Mouse (Mus musculus): ENCODE measurements around the gene Ctc1. TPM values are rescaled to one million over a fixed set of nuclear protein-coding genes. Genes with fewer than 3 reads are reported as not detected.
A peak's percentile ranks its signal among the peaks of the same experiment; 100 is the strongest.
"Not testable (repeated sequence)": the region's sequence is repeated elsewhere in the genome, so short reads cannot be mapped to it uniquely, and the experiment has no call there.

Gene Ctc1
- 10 to 100 TPM; 48.1 to 49.2 TPM for total RNA-seq (2021)

- peak; percentile 87 to 94 for DNase-seq (ENCODE audit: extremely low spot score in 1 of 2, low spot score in 2 of 2)
- intact Hi-C loops (cut with DNase I): no loop called here
Measured at GRCm38 (mm10) chr11:69015644-69016441, at the start of gene Ctc1. Gene Ctc1, plus strand, starts transcription at chr11:69015911.

- intact Hi-C loops (cut with DNase I): no loop called here
- no peak for DNase-seq (ENCODE audit: extremely low spot score in 1 of 2, low spot score in 2 of 2)
Measured at GRCm38 (mm10) chr11:68966554-68966953, 49.2 kb upstream of the Ctc1 start.

GRCm38 (mm10) chr11:68967337-68968282, 48.1 kb upstream of the Ctc1 start, which contains the start of gene Slc25a35:
Gene Slc25a35, plus strand, starts transcription at chr11:68968131.
- intact Hi-C loops (cut with DNase I): no loop called here
- DNase-seq (ENCODE audit: extremely low spot score in 1 of 2, low spot score in 2 of 2): peak; percentile 91 to 94

GRCm38 (mm10) chr11:68968752-68969151, 47.0 kb upstream of the Ctc1 start:
- intact Hi-C loops (cut with DNase I): no loop called here
- DNase-seq (ENCODE audit: extremely low spot score in 1 of 2, low spot score in 2 of 2): peak in 1 of 2 experiments; percentile 28

GRCm38 (mm10) chr11:68970232-68970631, 45.5 kb upstream of the Ctc1 start:
- intact Hi-C loops (cut with DNase I): no loop called here
- DNase-seq (ENCODE audit: extremely low spot score in 1 of 2, low spot score in 2 of 2): peak in 1 of 2 experiments; percentile 69

- peak; percentile 76 to 90 for DNase-seq (ENCODE audit: extremely low spot score in 1 of 2, low spot score in 2 of 2)
- intact Hi-C loops (cut with DNase I): not testable (repeated sequence)
Measured at GRCm38 (mm10) chr11:68973250-68974058, 42.3 kb upstream of the Ctc1 start.

- intact Hi-C loops (cut with DNase I): no loop called here
- no peak for DNase-seq (ENCODE audit: extremely low spot score in 1 of 2, low spot score in 2 of 2)
Measured at GRCm38 (mm10) chr11:68974059-68974450, 41.7 kb upstream of the Ctc1 start.

- no peak for DNase-seq (ENCODE audit: extremely low spot score in 1 of 2, low spot score in 2 of 2)
Measured at GRCm38 (mm10) chr11:68975085-68975484, 40.6 kb upstream of the Ctc1 start, which contains the start of gene Rangrf. Gene Rangrf, minus strand, starts transcription at chr11:68975185.

GRCm38 (mm10) chr11:68975601-68976000, 40.1 kb upstream of the Ctc1 start:
- no peak for DNase-seq (ENCODE audit: extremely low spot score in 1 of 2, low spot score in 2 of 2)
- intact Hi-C loops (cut with DNase I): no loop called here

More at GRCm38 (mm10) chr11:68975085-68975484, 40.6 kb upstream of the Ctc1 start, which contains the start of gene Rangrf:
- intact Hi-C loops (cut with DNase I): no loop called here

- intact Hi-C loops (cut with DNase I): no loop called here
- DNase-seq (ENCODE audit: extremely low spot score in 1 of 2, low spot score in 2 of 2): no peak
Measured at GRCm38 (mm10) chr11:68979320-68979733, 36.4 kb upstream of the Ctc1 start.

GRCm38 (mm10) chr11:68980919-68981318, 34.8 kb upstream of the Ctc1 start:
- no peak for DNase-seq (ENCODE audit: extremely low spot score in 1 of 2, low spot score in 2 of 2)
- intact Hi-C loops (cut with DNase I): no loop called here

- intact Hi-C loops (cut with DNase I): loop anchor here (2.0 kb wide), 1 partner anchor 78 kb away; no protein-coding TSS in a partner anchor
- DNase-seq (ENCODE audit: extremely low spot score in 1 of 2, low spot score in 2 of 2): peak; percentile 47 to 81
Measured at GRCm38 (mm10) chr11:68982639-68983369, 32.9 kb upstream of the Ctc1 start.

- DNase-seq (ENCODE audit: extremely low spot score in 1 of 2, low spot score in 2 of 2): no peak
Measured at GRCm38 (mm10) chr11:68987365-68987882, 28.3 kb upstream of the Ctc1 start.

GRCm38 (mm10) chr11:68988341-68988740, 27.4 kb upstream of the Ctc1 start:
- no peak for DNase-seq (ENCODE audit: extremely low spot score in 1 of 2, low spot score in 2 of 2)
- intact Hi-C loops (cut with DNase I): no loop called here

More at GRCm38 (mm10) chr11:68987365-68987882, 28.3 kb upstream of the Ctc1 start:
- intact Hi-C loops (cut with DNase I): no loop called here

GRCm38 (mm10) chr11:68993122-68993521, 22.6 kb upstream of the Ctc1 start:
- intact Hi-C loops (cut with DNase I): no loop called here

GRCm38 (mm10) chr11:68994377-68994776, 21.3 kb upstream of the Ctc1 start:
- DNase-seq (ENCODE audit: extremely low spot score in 1 of 2, low spot score in 2 of 2): no peak
- intact Hi-C loops (cut with DNase I): no loop called here

More at GRCm38 (mm10) chr11:68993122-68993521, 22.6 kb upstream of the Ctc1 start:
- no peak for DNase-seq (ENCODE audit: extremely low spot score in 1 of 2, low spot score in 2 of 2)

- no peak for DNase-seq (ENCODE audit: extremely low spot score in 1 of 2, low spot score in 2 of 2)
- intact Hi-C loops (cut with DNase I): no loop called here
Measured at GRCm38 (mm10) chr11:68997080-68997479, 18.6 kb upstream of the Ctc1 start.

All from left cerebral cortex, postnatal 10 days (tissue).